Mouse (Mus musculus) E14TG2a.4 (cell line): Measurements from ENCODE around the gene Stk16.

ENCODE experiments used
- CTCF ChIP-seq: conservative IDR thresholded peaks from 2 replicates; pipeline ENCODE4 v1.5.1; 2014; ENCODE audit warnings: low read length
- POU5F1 ChIP-seq: IDR thresholded peaks from 2 replicates; pipeline ENCODE4 v1.6.1; 2014; ENCODE audit warnings: low read length, borderline replicate concordance

DNA sequence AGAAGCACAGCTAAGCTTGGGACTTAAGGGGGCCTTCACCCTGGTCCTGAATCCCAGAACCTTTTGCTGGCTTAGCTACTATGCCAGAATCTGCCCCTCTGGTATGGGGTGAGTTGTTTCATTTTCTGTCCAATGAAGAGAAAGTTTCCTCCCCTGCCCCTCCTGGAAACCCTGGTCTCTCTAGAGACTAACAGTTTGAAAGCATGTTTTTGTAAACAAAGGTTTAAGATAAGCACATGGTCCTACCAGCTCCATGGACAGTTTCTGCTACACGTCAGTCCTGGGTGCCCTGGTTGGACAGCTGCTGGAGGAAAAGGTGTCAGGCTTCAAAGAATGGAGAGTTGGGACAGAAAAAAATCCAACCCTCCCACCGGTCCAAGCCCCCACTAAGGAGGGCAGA, 20.1 kb upstream of the Stk16 start:
- TF ChIP-seq CTCF (no peak), POU5F1 (no peak)
